Mouse (Mus musculus) T-helper 1 cell (primary cell): ENCODE results near the gene Egr2.

Source experiments
- in situ Hi-C: fragments of 300-600 bp; cut with MboI, MseI; formaldehyde crosslinking; loops from one replicate; pipeline ENCODE4 v1.15.1; 2025; ENCODE audit warnings: high pct_unique_total_duplicates

Gene Egr2

GRCm38 (mm10) chr10:67535256-67535655 is at the start of gene Egr2:
Gene Egr2, plus strand, starts transcription at chr10:67535475.
- in situ Hi-C loops, result no loop called here

- in situ Hi-C loops, result loop anchor here (25.0 kb wide), 2 partner anchors 375 to 1875 kb away; partner anchors contain the start of gene Cdk1
These were observed 47.8 kb upstream of the Egr2 start for GRCm38 (mm10) chr10:67487496-67487895.

DNA sequence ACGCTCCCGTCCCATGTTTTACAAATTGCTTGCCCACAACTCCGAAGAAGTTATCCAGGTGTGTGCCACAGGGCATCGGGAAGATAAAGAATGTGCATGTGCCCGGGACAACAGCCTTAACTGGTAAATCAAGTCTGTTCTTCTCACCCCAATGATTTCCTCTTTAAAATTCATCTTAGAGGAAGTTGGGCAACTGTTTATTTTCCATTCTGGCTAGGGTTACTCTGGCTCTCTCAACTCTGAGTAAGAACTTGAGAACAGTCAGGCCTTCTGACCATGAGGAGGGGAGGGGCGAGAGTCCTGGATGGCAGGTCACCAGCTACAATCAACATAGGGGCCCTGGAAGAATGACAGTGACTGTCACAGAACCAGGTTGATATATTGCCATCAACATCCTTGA is 45.4 kb upstream of the Egr2 start:
- in situ Hi-C loops, result loop anchor here (25.0 kb wide), 2 partner anchors 378 to 1872 kb away; partner anchors contain the start of gene Cdk1

- in situ Hi-C loops, result loop anchor here (25.0 kb wide), 2 partner anchors 378 to 1872 kb away; partner anchors contain the start of gene Cdk1
These were observed 44.6 kb upstream of the Egr2 start for GRCm38 (mm10) chr10:67490632-67491031.

- in situ Hi-C loops, result loop anchor here (25.0 kb wide), 2 partner anchors 380 to 1870 kb away; partner anchors contain the start of gene Cdk1
These were observed 43.1 kb upstream of the Egr2 start for GRCm38 (mm10) chr10:67492161-67492571.

DNA sequence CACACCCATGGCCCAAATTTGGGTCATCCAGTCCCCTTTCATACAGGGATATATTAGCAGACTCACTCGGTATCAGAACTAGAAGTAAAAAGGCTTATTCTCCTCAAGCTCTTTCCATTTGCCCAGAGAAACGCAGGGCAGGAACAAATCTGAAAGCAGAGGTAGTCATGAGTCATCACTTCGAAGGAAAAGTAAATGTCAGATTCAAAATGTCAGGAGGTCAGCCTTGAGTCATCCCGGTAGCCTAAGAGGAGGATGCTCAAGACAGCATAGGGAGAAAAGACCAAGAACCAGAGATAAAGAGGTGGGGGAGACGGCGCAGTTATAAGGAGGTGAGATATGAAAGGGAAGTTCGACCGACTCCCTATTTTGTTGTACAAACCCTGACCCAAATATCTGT is 41.7 kb upstream of the Egr2 start:
- in situ Hi-C loops, result loop anchor here (25.0 kb wide), 2 partner anchors 381 to 1869 kb away; partner anchors contain the start of gene Cdk1

DNA sequence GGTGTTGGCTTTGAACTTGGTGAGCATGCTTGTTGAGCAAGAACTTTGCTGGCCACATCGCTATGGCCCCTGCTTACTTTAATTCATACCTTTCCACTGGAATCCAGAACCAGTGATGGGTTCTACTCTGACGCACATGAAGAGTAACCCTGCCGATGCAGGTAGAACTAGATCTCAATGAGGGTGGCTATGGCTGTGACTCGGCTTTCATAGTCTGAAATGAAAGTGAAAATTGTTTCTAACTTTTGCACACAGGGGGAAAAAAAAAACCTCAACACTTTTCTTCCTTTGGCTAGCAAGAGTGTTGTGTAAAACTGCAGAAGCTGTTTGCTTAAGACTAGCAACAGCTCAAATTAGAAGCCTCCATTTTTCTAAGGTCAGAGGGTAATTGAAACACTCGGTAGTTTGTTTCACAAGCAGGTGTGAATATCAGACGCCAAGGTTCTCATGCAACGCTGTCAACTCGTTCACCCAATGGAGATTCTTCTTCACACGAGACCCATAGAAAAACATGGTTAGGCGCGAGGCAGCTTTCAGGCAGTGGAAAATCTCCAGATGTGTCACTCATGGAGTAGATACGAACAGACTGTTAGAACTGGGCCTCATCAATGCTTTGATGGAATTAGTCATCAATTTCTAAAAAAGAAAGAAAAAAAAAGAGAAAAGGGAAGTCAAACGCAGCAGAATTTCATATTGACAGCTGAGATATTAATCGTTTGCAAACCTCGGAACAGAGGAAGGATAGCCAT is 38.0 kb upstream of the Egr2 start:
- in situ Hi-C loops, result loop anchor here (25.0 kb wide), 2 partner anchors 385 to 1865 kb away; partner anchors contain the start of gene Cdk1

GRCm38 (mm10) chr10:67497951-67498350 is 37.3 kb upstream of the Egr2 start:
- in situ Hi-C loops, result loop anchor here (25.0 kb wide), 2 partner anchors 386 to 1864 kb away; partner anchors contain the start of gene Cdk1

- in situ Hi-C loops, result no loop called here
These were observed 31.8 kb upstream of the Egr2 start for GRCm38 (mm10) chr10:67503320-67503995.

DNA sequence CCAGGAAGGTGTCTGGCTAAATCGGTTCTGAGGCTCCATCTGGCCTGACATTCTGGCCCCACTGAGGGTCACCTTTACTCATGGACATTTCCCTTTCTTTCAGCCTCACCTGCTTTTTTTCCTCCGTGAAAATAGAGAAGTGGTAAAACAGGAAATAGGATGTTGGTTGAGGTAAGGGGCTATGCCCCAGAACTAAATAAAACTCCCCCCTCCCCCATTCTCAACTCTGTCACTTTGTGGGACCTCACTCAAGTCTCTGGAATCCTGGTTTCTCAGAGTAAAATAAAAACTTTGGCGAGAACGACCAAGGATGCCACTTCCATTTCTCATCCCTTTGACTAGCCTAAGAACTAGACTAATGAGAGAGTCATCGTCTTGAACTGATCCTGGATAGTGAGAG is 31.2 kb upstream of the Egr2 start:
- in situ Hi-C loops, result no loop called here

- in situ Hi-C loops, result no loop called here
These were observed 30.0 kb upstream of the Egr2 start for GRCm38 (mm10) chr10:67505248-67505647.

GRCm38 (mm10) chr10:67512211-67512610 is 23.1 kb upstream of the Egr2 start:
- in situ Hi-C loops, result loop anchor here (5.0 kb wide), 1 partner anchor 195 kb away; no protein-coding TSS in a partner anchor

- in situ Hi-C loops, result loop anchor here (5.0 kb wide), 1 partner anchor 196 kb away; no protein-coding TSS in a partner anchor
These were observed 22.4 kb upstream of the Egr2 start for GRCm38 (mm10) chr10:67512871-67513270.

GRCm38 (mm10) chr10:67518733-67519132 is 16.5 kb upstream of the Egr2 start:
- in situ Hi-C loops, result no loop called here

DNA sequence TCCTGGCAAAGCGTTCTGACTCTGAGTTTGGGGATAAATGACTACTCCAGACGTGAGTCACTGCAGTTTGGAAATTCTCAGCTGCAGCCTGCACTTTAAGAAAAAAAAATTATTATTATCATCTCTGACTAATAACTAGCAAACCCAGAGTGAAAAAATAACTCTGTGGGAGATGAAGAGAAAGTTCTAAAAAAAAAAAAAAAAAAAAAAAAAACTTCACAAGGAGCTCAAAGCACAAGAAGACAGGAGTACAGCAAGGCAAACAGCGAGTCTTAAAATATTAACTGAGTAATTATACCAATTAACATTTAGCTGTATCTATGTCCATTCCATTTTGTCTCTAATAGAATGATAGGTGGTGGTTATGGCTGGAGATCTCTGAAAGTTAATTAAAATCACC is 11.1 kb upstream of the Egr2 start:
- in situ Hi-C loops, result loop anchor here (5.0 kb wide), 1 partner anchor 107 kb away; no protein-coding TSS in a partner anchor

GRCm38 (mm10) chr10:67524694-67525093 is 10.6 kb upstream of the Egr2 start:
- in situ Hi-C loops, result loop anchor here (5.0 kb wide), 1 partner anchor 107 kb away; no protein-coding TSS in a partner anchor

- in situ Hi-C loops, result no loop called here
These were observed 8.8 kb upstream of the Egr2 start for GRCm38 (mm10) chr10:67526435-67526834.

DNA sequence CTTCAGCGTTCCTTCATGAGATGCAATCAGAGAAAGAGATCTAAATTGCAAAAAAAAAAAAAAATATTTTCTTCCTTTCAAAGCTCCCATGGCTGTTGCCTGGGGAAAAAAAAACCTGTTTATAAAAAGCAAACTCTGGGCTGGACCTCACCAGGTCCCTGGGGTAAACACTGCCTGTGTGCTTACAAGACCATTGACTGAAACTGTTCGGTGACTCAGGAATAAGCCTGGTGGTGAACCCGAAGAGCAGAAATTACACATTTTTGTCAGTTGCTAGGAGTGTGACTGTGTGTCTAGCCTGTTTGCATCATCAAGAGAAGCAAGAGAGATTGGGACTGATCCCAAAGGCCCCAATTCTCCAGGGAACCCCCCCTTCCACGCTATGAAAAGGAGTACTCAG is 5.5 kb upstream of the Egr2 start:
- in situ Hi-C loops, result no loop called here

DNA sequence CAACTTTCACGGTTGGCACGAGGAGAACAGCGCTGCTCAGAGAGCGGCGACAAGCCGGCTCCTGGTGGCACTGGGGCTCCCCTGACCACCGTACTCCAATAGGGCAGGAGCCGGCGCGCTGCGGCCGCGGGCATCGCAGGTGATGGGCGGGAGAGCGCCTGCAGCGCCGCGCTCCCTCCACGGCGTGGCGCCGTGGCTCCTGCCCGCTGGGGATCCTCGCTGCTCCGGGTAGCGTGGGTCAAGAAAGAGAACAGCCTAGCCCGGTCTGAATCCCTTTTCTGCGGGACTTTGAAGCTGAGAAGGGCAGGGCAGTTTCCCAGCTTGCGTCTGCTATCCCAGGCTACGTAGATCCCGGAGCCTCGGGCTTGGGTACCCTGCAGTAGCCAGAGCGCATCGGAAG is 697 bp downstream of the Egr2 start:
- in situ Hi-C loops, result no loop called here

DNA sequence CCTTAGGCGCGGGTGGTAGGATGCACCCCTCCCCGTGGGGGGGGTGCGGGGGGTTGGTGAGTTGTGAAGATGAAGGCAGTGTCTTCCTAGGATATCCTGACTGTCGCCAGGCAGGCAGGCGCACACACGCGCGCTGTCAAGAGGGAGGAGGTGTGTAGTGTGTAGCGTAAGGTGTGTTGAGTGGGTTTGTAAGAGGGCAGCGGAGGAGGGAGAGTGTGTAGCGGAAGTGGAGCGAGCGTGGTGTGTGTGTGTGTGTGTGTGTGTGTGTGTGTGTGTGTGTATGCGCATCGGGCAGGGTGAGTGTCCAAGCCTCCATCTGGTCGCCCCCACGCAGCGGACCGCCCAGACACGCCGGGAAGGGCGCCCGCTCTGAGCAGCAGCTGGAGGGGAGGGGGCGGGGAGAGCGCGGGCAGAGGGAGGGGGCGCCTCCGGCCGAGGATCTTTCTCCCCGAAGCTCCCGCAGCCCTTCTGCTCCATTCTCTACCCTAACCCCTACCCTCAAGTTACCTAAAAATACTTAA is 1.4 kb downstream of the Egr2 start:
- in situ Hi-C loops, result no loop called here

DNA sequence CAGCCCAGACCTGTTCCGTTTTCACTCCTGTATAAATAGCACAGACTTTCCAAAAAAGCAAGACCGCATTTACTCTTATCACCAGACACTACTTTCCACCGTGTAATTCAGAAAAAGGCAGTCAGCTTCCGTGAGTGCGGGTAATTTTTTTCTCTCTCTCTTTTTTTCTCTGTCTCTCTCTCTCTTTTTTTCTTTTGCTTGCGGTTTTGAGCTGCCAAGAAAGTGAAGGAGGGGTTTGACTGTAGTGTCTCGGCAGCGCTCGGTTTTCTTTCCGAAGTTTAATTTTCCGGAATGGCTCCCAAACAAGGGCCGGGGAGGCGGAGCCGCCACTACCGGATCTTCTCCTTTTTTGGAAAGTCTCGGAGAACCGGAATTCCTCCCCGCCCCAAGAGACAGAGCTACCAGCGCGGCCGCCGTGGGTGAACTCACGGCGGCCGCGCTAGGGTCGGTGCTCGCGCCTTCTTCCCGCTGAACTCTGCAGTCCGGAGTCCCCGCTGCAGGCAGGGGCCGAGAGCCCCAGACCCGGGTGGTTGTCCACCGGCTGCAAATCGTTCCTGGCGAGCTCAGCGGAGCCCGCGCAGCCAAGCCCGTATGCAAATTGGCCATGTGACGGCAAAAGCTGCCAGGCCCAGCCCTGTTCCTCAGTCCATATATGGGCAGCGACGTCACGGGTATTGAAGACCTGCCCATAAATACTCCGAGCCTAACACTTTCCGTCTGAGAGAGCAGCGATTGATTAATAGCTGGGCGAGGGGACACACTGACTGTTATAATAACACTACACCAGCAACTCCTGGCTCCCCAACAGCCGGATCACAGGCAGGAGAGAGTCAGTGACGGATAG is 2.1 kb downstream of the Egr2 start:
- in situ Hi-C loops, result no loop called here
